Comparison of ENCODE assay signal across 12 mouse cellular contexts in genomic region chr1:156760549-156761429, GRCm38 (mm10). TPM values are rescaled to one million over a fixed set of nuclear protein-coding genes. Genes with fewer than 3 reads are reported as not detected.
DNase-seq lines count a peak whose midpoint lies in the region; ATAC-seq lines count a peak whose summit lies in the region.
"Had no signal": no experiment of that assay in that cellular context is flagged by ENCODE, and none has a peak within 500 bp of the region (broad histone marks: within the 10 kb centered on the region; RNA-seq: fewer than 3 reads in every experiment).

No protein-coding gene starts in this region.

- H3K4me3 ChIP-seq in forebrain, embryonic 10.5 days, result no peak overlapping the region
- H3K4me3 ChIP-seq in forebrain, embryonic 14.5 days (ENCODE audit: low read depth, low read length), result no peak overlapping the region
- H3K4me3 ChIP-seq in kidney, embryonic 15.5 days (replicated peaks), result no peak overlapping the region
- H3K4me3 ChIP-seq in embryonic facial prominence, embryonic 13.5 days, result no peak overlapping the region
- no peak overlapping the region for H3K4me3 ChIP-seq in limb, embryonic 15.5 days
- H3K4me3 ChIP-seq: left cerebral cortex, adult 2 months; liver, embryonic 12.5 days had no signal

- no peak for ATAC-seq in forebrain, embryonic 14.5 days
- peak; percentile 44; the same call in 1 of the 2 replicates for ATAC-seq in kidney, embryonic 15.5 days (replicated peaks; ENCODE audit: low FRiP score)
- peak; percentile 67 for ATAC-seq in embryonic facial prominence, embryonic 13.5 days (ENCODE audit: insufficient number of reproducible peaks, insufficient read depth, low FRiP score, low TSS enrichment, low read depth)
- peak; percentile 57 for ATAC-seq in limb, embryonic 15.5 days (ENCODE audit: insufficient number of reproducible peaks, low FRiP score, low TSS enrichment, low read depth)
- ATAC-seq in monocyte, adult 5-6 weeks (replicated peaks; ENCODE audit: insufficient number of reproducible peaks, low FRiP score, low TSS enrichment, poor library complexity, severe bottlenecking), result no peak
- ATAC-seq: liver, embryonic 12.5 days had no signal

- no peak overlapping the region for H3K4me2 ChIP-seq in forebrain, embryonic 14.5 days (ENCODE audit: low read length)
- H3K4me2 ChIP-seq in kidney, embryonic 15.5 days, result no peak overlapping the region
- H3K4me2 ChIP-seq in embryonic facial prominence, embryonic 13.5 days, result peak overlapping the region; percentile 42
- no peak overlapping the region for H3K4me2 ChIP-seq in limb, embryonic 15.5 days
- H3K4me2 ChIP-seq: liver, embryonic 12.5 days had no signal

- DNase-seq in forebrain, embryonic 10.5 days (ENCODE audit: extremely low spot score, low spot score), result no peak
- no peak for DNase-seq in forebrain, embryonic 14.5 days (ENCODE audit: low spot score)
- no peak for DNase-seq in kidney, adult 18-20 months
- no peak for DNase-seq in urinary bladder, adult 18-20 months (ENCODE audit: low spot score in 2 of 2)
- DNase-seq: cerebellum, adult 2 months; thymus, postnatal 25 days had no signal

- H3K9ac ChIP-seq in forebrain, embryonic 14.5 days (ENCODE audit: low read length), result no peak overlapping the region
- H3K9ac ChIP-seq in kidney, embryonic 15.5 days, result no peak overlapping the region
- H3K9ac ChIP-seq in embryonic facial prominence, embryonic 13.5 days, result peak overlapping the region; percentile 46; the same call in 1 of the 2 replicates
- H3K9ac ChIP-seq in limb, embryonic 15.5 days, result no peak overlapping the region
- H3K9ac ChIP-seq: liver, embryonic 12.5 days had no signal

- 73% methylated on average over 13 of the region's 13 CpGs for WGBS in forebrain, embryonic 10.5 days
- WGBS in forebrain, embryonic 14.5 days, result 76% methylated on average over 13 of the region's 13 CpGs
- WGBS in kidney, embryonic 15.5 days, result 63% methylated on average over 13 of the region's 13 CpGs
- 36% methylated on average over 13 of the region's 13 CpGs for WGBS in embryonic facial prominence, embryonic 13.5 days
- WGBS in limb, embryonic 15.5 days, result 40% methylated on average over 13 of the region's 13 CpGs

- no peaks in the 10 kb centered on the region for H3K36me3 ChIP-seq in forebrain, embryonic 10.5 days (replicated peaks)
- H3K36me3 ChIP-seq in forebrain, embryonic 14.5 days (ENCODE audit: control insufficient read depth, insufficient read depth, low read length), result no peaks in the 10 kb centered on the region
- H3K36me3 ChIP-seq in kidney, embryonic 15.5 days, result no peaks in the 10 kb centered on the region
- no peaks in the 10 kb centered on the region for H3K36me3 ChIP-seq in embryonic facial prominence, embryonic 13.5 days
- no peaks in the 10 kb centered on the region for H3K36me3 ChIP-seq in limb, embryonic 15.5 days
- H3K36me3 ChIP-seq: liver, embryonic 12.5 days had no signal

- H3K27me3 ChIP-seq in forebrain, embryonic 10.5 days (ENCODE audit: poor library complexity, severe bottlenecking), result peaks cover 8% of the 10 kb centered on the region
- H3K27me3 ChIP-seq in forebrain, embryonic 14.5 days (replicated peaks; ENCODE audit: control insufficient read depth, insufficient read depth, low read length), result no peaks in the 10 kb centered on the region
- no peaks in the 10 kb centered on the region for H3K27me3 ChIP-seq in kidney, embryonic 15.5 days
- no peaks in the 10 kb centered on the region for H3K27me3 ChIP-seq in embryonic facial prominence, embryonic 13.5 days
- H3K27me3 ChIP-seq in limb, embryonic 15.5 days, result no peaks in the 10 kb centered on the region
- H3K27me3 ChIP-seq: liver, embryonic 12.5 days had no signal

- peak overlapping the region; percentile 62 for H3K27ac ChIP-seq in forebrain, embryonic 10.5 days
- no peak overlapping the region for H3K27ac ChIP-seq in forebrain, embryonic 14.5 days (ENCODE audit: low read depth, low read length)
- peak overlapping the region; percentile 63 for H3K27ac ChIP-seq in kidney, embryonic 15.5 days
- peak overlapping the region; percentile 96 for H3K27ac ChIP-seq in embryonic facial prominence, embryonic 13.5 days
- peak overlapping the region; percentile 92 for H3K27ac ChIP-seq in limb, embryonic 15.5 days
- H3K27ac ChIP-seq: left cerebral cortex, adult 2 months; liver, embryonic 12.5 days had no signal

- peaks cover 30% of the 10 kb centered on the region for H3K4me1 ChIP-seq in forebrain, embryonic 10.5 days
- H3K4me1 ChIP-seq in forebrain, embryonic 14.5 days (ENCODE audit: control insufficient read depth, insufficient read depth, low read length), result no peaks in the 10 kb centered on the region
- H3K4me1 ChIP-seq in kidney, embryonic 15.5 days, result peaks cover 12% of the 10 kb centered on the region
- H3K4me1 ChIP-seq in embryonic facial prominence, embryonic 13.5 days, result peaks cover 42% of the 10 kb centered on the region
- peaks cover 29% of the 10 kb centered on the region for H3K4me1 ChIP-seq in limb, embryonic 15.5 days
- H3K4me1 ChIP-seq: liver, embryonic 12.5 days had no signal

- H3K9me3 ChIP-seq in forebrain, embryonic 10.5 days, result peaks cover 12% of the 10 kb centered on the region
- no peaks in the 10 kb centered on the region for H3K9me3 ChIP-seq in forebrain, embryonic 14.5 days (replicated peaks; ENCODE audit: control insufficient read depth, low read length)
- H3K9me3 ChIP-seq in kidney, embryonic 15.5 days (replicated peaks), result no peaks in the 10 kb centered on the region
- no peaks in the 10 kb centered on the region for H3K9me3 ChIP-seq in embryonic facial prominence, embryonic 13.5 days
- H3K9me3 ChIP-seq in limb, embryonic 15.5 days, result no peaks in the 10 kb centered on the region

RNA-seq across cellular contexts. Expression of gene Fam20b, which starts 41.9 kb away (rescaled TPM):
- polyA plus RNA-seq in forebrain, embryonic 10.5 days (2016; fragmentation: Nextera tagmentation; extraction: Ambion mirVana), result 16.4 and 17.5 TPM in 2 replicates
- 19.9 and 23.8 TPM in 2 replicates for polyA plus RNA-seq in forebrain, embryonic 14.5 days (2014; fragmentation: Nextera tagmentation; extraction: Ambion mirVana)
- 32.0 and 33.5 TPM in 2 replicates for polyA plus RNA-seq in kidney, embryonic 15.5 days (2015; fragmentation: Nextera tagmentation; extraction: Ambion mirVana)
- polyA plus RNA-seq in embryonic facial prominence, embryonic 13.5 days (2015; fragmentation: Nextera tagmentation; extraction: Ambion mirVana), result 23.5 and 24.1 TPM in 2 replicates
- polyA plus RNA-seq in limb, embryonic 15.5 days (2015; fragmentation: Nextera tagmentation; extraction: Ambion mirVana), result 28.8 and 32.5 TPM in 2 replicates
- total RNA-seq in monocyte, adult 5-6 weeks (2017), result 41.8 to 53.3 TPM (median 41.9 TPM) in 3 replicates

Comparison
In these comparisons a context has a peak if more than half of its experiments do, and no peak if none do; other contexts are left out.
1. ATAC-seq: peak in kidney, embryonic 15.5 days (single experiment), embryonic facial prominence, embryonic 13.5 days (single experiment) and limb, embryonic 15.5 days (single experiment); none in forebrain, embryonic 14.5 days (single experiment) and monocyte, adult 5-6 weeks (single experiment).